Mouse (Mus musculus) B cell, adult (primary cell): ENCODE data around the gene Zmym6. TPM values are rescaled to one million over a fixed set of nuclear protein-coding genes. Genes with fewer than 3 reads are reported as not detected.

ENCODE experiments used
- total RNA-seq: library from RNA; stranded (reverse); gene quantifications from 4 replicates; pipeline ENCODE4 v1.2.4, GENCODE M21; 2023; ENCODE audit not compliant: inconsistent age

The Zmym6 gene
- total RNA-seq: 23.7 to 31.6 TPM (median 25.2 TPM) in 4 replicates

GRCm38 (mm10) chr4:127076875-127077548, at the start of gene Zmym6:
Zmym6 (plus strand) TSS chr4:127077383.

DNA sequence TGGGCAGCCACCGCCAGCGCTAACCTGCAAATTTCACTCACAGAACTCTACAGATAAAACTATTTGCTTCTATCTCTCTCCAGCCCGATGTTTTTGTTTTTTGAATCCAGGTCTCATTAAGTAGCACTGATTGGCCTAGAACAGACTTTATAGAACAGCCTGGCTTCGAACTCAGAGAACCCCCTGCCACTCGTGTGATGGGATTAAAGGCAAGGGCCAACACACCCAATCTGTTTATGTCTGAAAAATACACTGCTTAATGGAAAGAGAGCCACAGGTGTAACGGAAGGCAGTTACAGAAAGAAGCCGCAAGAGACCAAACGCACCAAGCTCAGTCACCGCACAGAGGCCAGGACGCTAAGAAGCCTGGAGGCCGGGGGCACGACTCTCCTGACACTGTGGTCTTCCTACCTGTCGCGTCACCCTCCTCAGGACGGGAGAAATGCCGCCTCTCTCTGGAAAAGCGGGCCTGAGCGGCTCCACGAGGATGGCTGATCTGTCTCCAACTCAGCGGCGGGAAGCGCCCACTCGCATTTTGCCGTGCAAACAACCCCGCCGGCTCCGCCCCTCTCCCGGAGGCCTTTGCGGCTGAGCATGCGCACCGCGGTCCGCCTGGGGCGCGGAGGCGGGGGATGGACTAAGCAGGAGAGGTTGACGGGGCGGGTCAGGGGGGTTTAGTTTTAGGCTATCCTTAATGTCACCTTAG, 16.4 kb upstream of the Zmym6 start, which contains the start of gene Zmym1:
Gene Zmym1, minus strand, starts transcription at position 568 of the 706 bp plus-strand sequence.

DNA sequence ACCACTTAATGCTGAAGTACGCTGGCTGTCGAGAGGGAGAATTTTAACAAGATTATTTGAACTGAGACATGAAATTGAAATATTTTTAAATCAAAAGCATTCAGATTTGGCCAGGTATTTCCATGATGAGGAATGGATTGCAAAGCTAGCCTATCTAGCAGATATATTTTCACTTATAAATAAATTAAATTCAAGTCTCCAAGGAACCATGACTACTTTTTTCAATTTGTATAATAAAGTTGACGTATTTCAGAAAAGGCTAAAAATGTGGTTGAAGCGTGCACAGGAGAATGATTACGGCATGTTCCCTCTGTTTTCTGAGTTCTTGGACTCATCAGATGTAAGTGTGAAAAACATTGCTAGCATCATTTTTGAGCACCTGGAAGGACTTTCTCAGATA, 46.2 kb downstream of the Zmym6 start, which contains the start of gene Tmem35b:
Gene Tmem35b, plus strand, starts transcription at position 301 of the 400 bp plus-strand sequence.

GRCm38 (mm10) chr4:127168914-127169345, 91.7 kb downstream of the Zmym6 start, which contains the start of gene Dlgap3:
Dlgap3 (plus strand) TSS chr4:127169204.

Other genes starting within 250 kb of the Zmym6 start
- 33.2 to 52.3 TPM (median 38.8 TPM) in 4 replicates for gene Zmym4, start 109.2 kb upstream of the Zmym6 start, total RNA-seq
- 880 to 958 TPM (median 935 TPM) in 4 replicates for gene Sfpq, start 56.1 kb upstream of the Zmym6 start, total RNA-seq
- 8.5 to 16.6 TPM (median 15.5 TPM) in 4 replicates for gene Zmym1, start 16.2 kb upstream of the Zmym6 start, total RNA-seq
- 9.3 to 10.7 TPM (median 10.5 TPM) in 4 replicates for gene Tmem35b, start 46.3 kb downstream of the Zmym6 start, total RNA-seq
- gene Dlgap3, start 91.8 kb downstream of the Zmym6 start, total RNA-seq: 0.42 to 1.4 TPM (median 0.55 TPM) in 4 replicates
- 20.7 to 22.1 TPM (median 21.6 TPM) in 4 replicates for gene Smim12, start 166.4 kb downstream of the Zmym6 start, total RNA-seq
- not detected in 4 replicates for gene Gja4, start 236.7 kb downstream of the Zmym6 start, total RNA-seq